Mouse (Mus musculus): ENCODE data around the gene Tbc1d5. TPM values are rescaled to one million over a fixed set of nuclear protein-coding genes. Genes with fewer than 3 reads are reported as not detected.

Tbc1d5 gene
- total RNA-seq, 1 experiment: 3.8 TPM

- Histone ChIP-seq H3K36me3 (ENCODE audit: control insufficient read depth, insufficient read depth, low read length, poor library complexity, severe bottlenecking) (no peaks in the 10 kb centered on the region), H3K9ac (ENCODE audit: insufficient read depth, low read depth, low read length, poor library complexity, severe bottlenecking) (no peak overlapping the region), H3K27ac (ENCODE audit: insufficient read depth, low read depth, low read length, poor library complexity, severe bottlenecking) (no peak overlapping the region), H3K4me1 (ENCODE audit: control insufficient read depth in 2 of 2, insufficient read depth in 2 of 2, low read length in 2 of 2, poor library complexity in 1 of 2) (no peaks in the 10 kb centered on the region), H3K9me3 (ENCODE audit: control insufficient read depth, insufficient read depth, low read depth, low read length) (no peaks in the 10 kb centered on the region), H3K4me3 (ENCODE audit: insufficient read depth in 1 of 2, low read depth in 1 of 2, low read length in 2 of 2, poor library complexity in 1 of 2, severe bottlenecking in 1 of 2) (no peak overlapping the region)
- TF ChIP-seq MAFK (IDR thresholded peaks at IDR 0.05; ENCODE audit: insufficient read depth, low read depth, low read length): no peak
- no peak for TF ChIP-seq CHD2 (IDR thresholded peaks at IDR 0.05; ENCODE audit: low read depth, low read length)
- no peak for TF ChIP-seq ZNF384 (IDR thresholded peaks at IDR 0.05; ENCODE audit: low read depth, low read length)
- TF ChIP-seq ZC3H11A (IDR thresholded peaks at IDR 0.05; ENCODE audit: borderline replicate concordance, low read depth, low read length): no peak
- TF ChIP-seq HCFC1 (IDR thresholded peaks at IDR 0.05; ENCODE audit: borderline replicate concordance, insufficient read depth, low read length): no peak
- no peak for DNase-seq (ENCODE audit: low read depth, low spot score)
- in situ Hi-C loops (cut with MboI; ENCODE audit: low sequenced_read_pairs in 2 of 2, unreplicated experiment in 2 of 2): no loop called here
These were observed 176.0 kb downstream of the Tbc1d5 start for GRCm38 (mm10) chr17:51003179-51003578.

GRCm38 (mm10) chr17:50998216-50998615 lies 180.9 kb downstream of the Tbc1d5 start:
- in situ Hi-C loops (cut with MboI; ENCODE audit: low sequenced_read_pairs in 2 of 2, unreplicated experiment in 2 of 2): no loop called here
- DNase-seq (ENCODE audit: low read depth, low spot score): no peak
- no peak overlapping the region for H3K27ac ChIP-seq (ENCODE audit: insufficient read depth, low read depth, low read length, poor library complexity, severe bottlenecking)
- TF ChIP-seq MAFK (IDR thresholded peaks at IDR 0.05; ENCODE audit: insufficient read depth, low read depth, low read length) (no peak), ZNF384 (IDR thresholded peaks at IDR 0.05; ENCODE audit: low read depth, low read length) (no peak), HCFC1 (IDR thresholded peaks at IDR 0.05; ENCODE audit: borderline replicate concordance, insufficient read depth, low read length) (no peak), ZC3H11A (IDR thresholded peaks at IDR 0.05; ENCODE audit: borderline replicate concordance, low read depth, low read length) (no peak), CHD2 (IDR thresholded peaks at IDR 0.05; ENCODE audit: low read depth, low read length) (no peak)
- no peaks in the 10 kb centered on the region for H3K36me3 ChIP-seq (ENCODE audit: control insufficient read depth, insufficient read depth, low read length, poor library complexity, severe bottlenecking)
- no peaks in the 10 kb centered on the region for H3K4me1 ChIP-seq (ENCODE audit: control insufficient read depth in 2 of 2, insufficient read depth in 2 of 2, low read length in 2 of 2, poor library complexity in 1 of 2)
- H3K9ac ChIP-seq (ENCODE audit: insufficient read depth, low read depth, low read length, poor library complexity, severe bottlenecking): no peak overlapping the region
- no peak overlapping the region for H3K4me3 ChIP-seq (ENCODE audit: insufficient read depth in 1 of 2, low read depth in 1 of 2, low read length in 2 of 2, poor library complexity in 1 of 2, severe bottlenecking in 1 of 2)
- no peaks in the 10 kb centered on the region for H3K9me3 ChIP-seq (ENCODE audit: control insufficient read depth, insufficient read depth, low read depth, low read length)

GRCm38 (mm10) chr17:50993294-50993993 lies 185.7 kb downstream of the Tbc1d5 start:
- H3K4me3 ChIP-seq (ENCODE audit: insufficient read depth in 1 of 2, low read depth in 1 of 2, low read length in 2 of 2, poor library complexity in 1 of 2, severe bottlenecking in 1 of 2): no peak overlapping the region
- no peak for TF ChIP-seq MAFK (IDR thresholded peaks at IDR 0.05; ENCODE audit: insufficient read depth, low read depth, low read length)
- no peak for TF ChIP-seq ZC3H11A (IDR thresholded peaks at IDR 0.05; ENCODE audit: borderline replicate concordance, low read depth, low read length)
- TF ChIP-seq CHD2 (IDR thresholded peaks at IDR 0.05; ENCODE audit: low read depth, low read length): no peak
- TF ChIP-seq ZNF384 (IDR thresholded peaks at IDR 0.05; ENCODE audit: low read depth, low read length): no peak
- TF ChIP-seq HCFC1 (IDR thresholded peaks at IDR 0.05; ENCODE audit: borderline replicate concordance, insufficient read depth, low read length): no peak
- H3K4me1 ChIP-seq (ENCODE audit: control insufficient read depth in 2 of 2, insufficient read depth in 2 of 2, low read length in 2 of 2, poor library complexity in 1 of 2): no peaks in the 10 kb centered on the region

GRCm38 (mm10) chr17:50990770-50991405 lies 188.3 kb downstream of the Tbc1d5 start:
- Histone ChIP-seq H3K4me3 (ENCODE audit: insufficient read depth in 1 of 2, low read depth in 1 of 2, low read length in 2 of 2, poor library complexity in 1 of 2, severe bottlenecking in 1 of 2) (no peak overlapping the region), H3K36me3 (ENCODE audit: control insufficient read depth, insufficient read depth, low read length, poor library complexity, severe bottlenecking) (no peaks in the 10 kb centered on the region), H3K4me1 (ENCODE audit: control insufficient read depth in 2 of 2, insufficient read depth in 2 of 2, low read length in 2 of 2, poor library complexity in 1 of 2) (no peaks in the 10 kb centered on the region), H3K9ac (ENCODE audit: insufficient read depth, low read depth, low read length, poor library complexity, severe bottlenecking) (no peak overlapping the region), H3K9me3 (ENCODE audit: control insufficient read depth, insufficient read depth, low read depth, low read length) (no peaks in the 10 kb centered on the region), H3K27ac (ENCODE audit: insufficient read depth, low read depth, low read length, poor library complexity, severe bottlenecking) (no peak overlapping the region)
- in situ Hi-C loops (cut with MboI; ENCODE audit: low sequenced_read_pairs in 2 of 2, unreplicated experiment in 2 of 2): no loop called here
- no peak for DNase-seq (ENCODE audit: low read depth, low spot score)
- no peak for TF ChIP-seq HCFC1 (IDR thresholded peaks at IDR 0.05; ENCODE audit: borderline replicate concordance, insufficient read depth, low read length)
- no peak for TF ChIP-seq ZC3H11A (IDR thresholded peaks at IDR 0.05; ENCODE audit: borderline replicate concordance, low read depth, low read length)

More at GRCm38 (mm10) chr17:50993294-50993993, 185.7 kb downstream of the Tbc1d5 start:
- H3K9me3 ChIP-seq (ENCODE audit: control insufficient read depth, insufficient read depth, low read depth, low read length): no peaks in the 10 kb centered on the region
- H3K9ac ChIP-seq (ENCODE audit: insufficient read depth, low read depth, low read length, poor library complexity, severe bottlenecking): no peak overlapping the region
- in situ Hi-C loops (cut with MboI; ENCODE audit: low sequenced_read_pairs in 2 of 2, unreplicated experiment in 2 of 2): no loop called here
- no peak overlapping the region for H3K27ac ChIP-seq (ENCODE audit: insufficient read depth, low read depth, low read length, poor library complexity, severe bottlenecking)
- no peaks in the 10 kb centered on the region for H3K36me3 ChIP-seq (ENCODE audit: control insufficient read depth, insufficient read depth, low read length, poor library complexity, severe bottlenecking)
- no peak for DNase-seq (ENCODE audit: low read depth, low spot score)
